Mouse (Mus musculus): ENCODE data around the gene Gm44503. TPM values are rescaled to one million over a fixed set of nuclear protein-coding genes. Genes with fewer than 3 reads are reported as not detected.

Gm44503 gene
- total RNA-seq, 2 experiments from 2014 or later = not detected

Small RNA genes within 50 kb of the gene (microRNA-seq; reads per million reads assigned to microRNA genes)
- gene Gm27353 = 0 reads per million in 2 experiments

Other genes starting within 250 kb of the Gm44503 start
- under 1 TPM; 0.22 TPM for gene Prtg, start 152.0 kb upstream of the Gm44503 start, total RNA-seq (2021)
- 1 to 10 TPM; 7.4 to 8.3 TPM for gene Pygo1, start 33.2 kb upstream of the Gm44503 start, total RNA-seq (2021)
- gene Dyx1c1, start 67 bp upstream of the Gm44503 start, total RNA-seq (2021) = under 1 TPM; 0.43 to 0.79 TPM
- 1 to 10 TPM; 4.6 to 4.7 TPM for gene Ccpg1os, start 26.5 kb downstream of the Gm44503 start, total RNA-seq (2021)
- gene Ccpg1, start 26.6 kb downstream of the Gm44503 start, total RNA-seq (2021) = 10 to 100 TPM; 53.4 to 53.9 TPM
- 1 to 10 TPM; 3.9 to 4.3 TPM for gene Pigb, start 81.5 kb downstream of the Gm44503 start, total RNA-seq (2021)
- 1 to 10 TPM; 4.4 to 6.7 TPM for gene Rab27a, start 86.0 kb downstream of the Gm44503 start, total RNA-seq (2021)
- not detected for gene Khdc3, start 143.0 kb downstream of the Gm44503 start, total RNA-seq (2021)
- gene Gm20509, start 143.6 kb downstream of the Gm44503 start, total RNA-seq (2021) = not detected
- 10 to 100 TPM; 54.9 to 60.4 TPM for gene Rsl24d1, start 154.6 kb downstream of the Gm44503 start, total RNA-seq (2021)

All from heart, postnatal 10 days (tissue).